Mouse (Mus musculus) cerebellum, adult 8-10 months (tissue): ENCODE measurements around the gene Olfr1197.

Experiments used
- DNase-seq: peaks from one replicate; pipeline ENCODE4 v3.0.0; 2022

The Olfr1197 gene

GRCm38 (mm10) chr2:88732266-88732665 lies at the start of gene Olfr1197:
TSS of gene Olfr1197 (minus strand) at chr2:88732366.
- DNase-seq = no peak

DNA sequence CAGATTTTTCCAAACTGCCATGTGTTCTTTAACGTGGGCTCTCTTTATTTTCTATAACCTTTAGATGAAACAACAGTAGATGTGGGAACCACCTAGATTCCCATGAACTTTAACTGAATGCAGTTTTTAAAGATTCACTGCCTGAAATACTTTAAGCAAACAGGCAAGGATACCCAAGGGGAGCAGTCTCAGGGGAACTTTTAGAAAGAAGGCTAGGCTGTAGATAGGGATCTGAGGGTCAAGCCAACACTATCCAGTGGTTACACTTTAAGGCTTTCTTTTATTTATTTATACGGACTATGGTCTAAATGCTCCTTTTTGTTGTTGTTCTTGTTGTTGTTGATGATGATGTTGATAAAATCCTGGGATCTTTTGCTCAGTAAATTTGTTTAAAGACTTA lies 38.2 kb upstream of the Olfr1197 start, which contains the start of gene Olfr1200:
TSS of gene Olfr1200 (minus strand) at position 101 of the 400 bp plus-strand sequence.
- DNase-seq = no peak

DNA sequence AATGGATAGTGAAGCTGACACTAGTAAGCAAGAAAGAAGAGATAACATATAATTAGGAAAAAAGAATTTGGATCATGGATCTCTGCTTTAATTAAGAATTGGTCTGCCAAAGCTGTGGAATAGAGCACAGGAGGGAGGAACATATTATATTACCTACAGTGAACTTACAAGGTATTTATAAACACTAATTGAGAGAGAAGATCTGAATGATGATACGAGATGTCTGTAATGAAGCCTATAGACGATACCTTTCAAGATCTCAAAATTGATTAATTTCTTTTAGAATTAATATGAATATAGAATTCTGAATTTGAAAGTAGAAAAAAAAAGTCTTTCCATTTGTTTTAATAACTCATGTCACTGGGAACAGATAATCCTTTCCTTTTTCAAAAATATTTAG lies 28.2 kb upstream of the Olfr1197 start, which contains the start of gene Olfr1199:
TSS of gene Olfr1199 (minus strand) at position 101 of the 400 bp plus-strand sequence.
- DNase-seq = no peak

DNA sequence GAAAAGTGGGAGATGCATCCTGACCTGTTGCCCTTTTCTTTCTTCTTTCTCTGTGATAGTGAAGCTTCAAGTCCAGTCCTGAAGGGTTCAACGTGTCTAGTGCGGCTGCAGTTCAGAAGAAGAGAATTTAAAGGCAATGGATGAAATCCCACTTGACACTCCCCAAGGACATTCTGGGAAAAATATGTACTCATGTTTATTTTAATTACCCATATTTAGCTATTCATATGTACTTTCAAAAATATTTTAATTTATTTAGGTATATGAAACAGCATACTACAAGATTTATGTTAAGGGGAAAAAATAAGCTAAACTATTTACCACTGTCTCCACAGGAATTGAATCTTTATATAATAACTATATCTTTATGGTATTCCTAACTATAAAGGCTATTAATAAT lies 19.1 kb upstream of the Olfr1197 start, which contains the start of gene Olfr1198:
TSS of gene Olfr1198 (minus strand) at position 101 of the 400 bp plus-strand sequence.
- no peak for DNase-seq

DNA sequence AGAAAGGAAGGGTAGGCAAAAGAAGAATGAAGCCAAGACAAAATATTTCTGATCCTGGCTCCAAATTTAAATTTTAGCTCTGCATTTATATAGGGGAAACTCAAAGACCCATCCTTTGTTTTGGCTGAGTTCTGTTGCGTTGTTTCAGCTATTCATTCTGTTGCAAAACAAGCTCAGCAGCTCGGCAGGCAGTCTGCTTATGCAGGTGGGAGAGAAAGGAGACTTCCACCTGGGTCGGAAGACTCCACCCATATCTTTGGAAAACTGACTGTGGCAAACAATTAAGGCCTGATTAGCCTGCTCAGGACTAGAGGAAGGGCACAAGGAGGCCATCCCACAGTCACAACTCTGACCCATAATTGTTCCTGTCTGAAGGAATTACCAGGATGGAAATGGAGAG lies 11.2 kb upstream of the Olfr1197 start:
- DNase-seq = no peak

DNA sequence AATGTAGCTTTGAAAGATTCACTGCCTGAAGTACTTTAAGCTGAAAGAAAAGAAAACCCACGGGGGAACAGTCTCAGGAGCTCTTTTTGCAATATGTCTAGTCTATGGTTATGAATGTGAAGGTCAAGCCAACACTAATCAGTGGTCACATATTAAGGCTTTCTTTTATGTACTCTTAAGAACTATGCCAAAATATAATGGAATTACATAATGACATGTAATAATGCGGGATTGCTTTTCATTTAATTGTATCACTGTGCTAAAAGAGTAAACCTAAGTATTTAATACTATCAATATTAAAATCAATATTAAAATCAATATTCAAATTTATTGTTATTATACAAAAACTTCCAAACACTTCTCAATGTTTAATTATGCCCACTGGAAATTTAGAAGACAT lies 27.7 kb downstream of the Olfr1197 start, which contains the start of gene Olfr1196:
TSS of gene Olfr1196 (minus strand) at position 101 of the 400 bp plus-strand sequence.
- no peak for DNase-seq

DNA sequence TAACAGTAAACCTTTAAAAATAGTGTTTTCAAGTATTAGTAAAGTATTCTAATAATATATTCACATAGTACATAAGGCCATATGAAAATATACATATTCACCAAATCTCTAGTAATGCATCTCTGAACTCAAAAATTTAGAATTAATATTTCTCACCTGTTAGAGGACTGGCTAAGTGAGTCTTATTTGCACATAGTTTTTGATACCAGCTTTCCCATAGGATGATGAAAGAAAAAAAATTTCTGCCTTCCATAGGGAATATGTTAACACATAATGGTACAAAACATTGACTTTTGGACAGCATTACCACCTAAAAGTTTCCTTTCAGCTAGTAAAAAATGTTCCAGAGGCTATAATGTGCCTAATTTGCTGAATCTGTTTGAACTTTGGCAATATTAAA lies 43.1 kb downstream of the Olfr1197 start, which contains the start of gene Olfr1195:
TSS of gene Olfr1195 (minus strand) at position 101 of the 400 bp plus-strand sequence.
- DNase-seq = no peak
